Mouse (Mus musculus) naive thymus-derived CD4-positive, alpha-beta T cell, adult 2 months (primary cell): ENCODE results near the gene Ruvbl1.

Source experiments
- DNase-seq: peaks from one replicate; pipeline ENCODE4 v3.0.0-alpha.2; 2011; ENCODE audit warnings: low read depth

Ruvbl1 gene

DNA sequence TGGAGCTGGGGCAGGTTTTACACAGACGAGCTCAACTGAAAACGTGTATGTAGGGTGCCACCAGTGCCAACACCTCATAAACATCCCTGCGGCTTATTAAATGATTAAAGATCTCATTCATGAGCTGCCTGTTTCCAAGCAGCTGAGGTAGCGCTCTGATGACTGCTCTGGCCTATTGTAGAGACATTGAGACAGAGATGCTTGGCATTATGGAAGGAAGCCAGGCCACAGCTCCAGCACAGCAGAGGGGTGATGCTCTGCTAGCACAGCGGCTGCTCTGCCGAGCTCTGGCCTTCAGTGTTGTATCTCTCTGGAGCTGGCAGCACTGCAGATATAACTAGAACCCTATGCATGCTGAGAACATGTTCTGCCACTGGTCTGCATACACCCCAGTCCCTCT is 28.5 kb downstream of the Ruvbl1 start:
- DNase-seq: no peak

DNA sequence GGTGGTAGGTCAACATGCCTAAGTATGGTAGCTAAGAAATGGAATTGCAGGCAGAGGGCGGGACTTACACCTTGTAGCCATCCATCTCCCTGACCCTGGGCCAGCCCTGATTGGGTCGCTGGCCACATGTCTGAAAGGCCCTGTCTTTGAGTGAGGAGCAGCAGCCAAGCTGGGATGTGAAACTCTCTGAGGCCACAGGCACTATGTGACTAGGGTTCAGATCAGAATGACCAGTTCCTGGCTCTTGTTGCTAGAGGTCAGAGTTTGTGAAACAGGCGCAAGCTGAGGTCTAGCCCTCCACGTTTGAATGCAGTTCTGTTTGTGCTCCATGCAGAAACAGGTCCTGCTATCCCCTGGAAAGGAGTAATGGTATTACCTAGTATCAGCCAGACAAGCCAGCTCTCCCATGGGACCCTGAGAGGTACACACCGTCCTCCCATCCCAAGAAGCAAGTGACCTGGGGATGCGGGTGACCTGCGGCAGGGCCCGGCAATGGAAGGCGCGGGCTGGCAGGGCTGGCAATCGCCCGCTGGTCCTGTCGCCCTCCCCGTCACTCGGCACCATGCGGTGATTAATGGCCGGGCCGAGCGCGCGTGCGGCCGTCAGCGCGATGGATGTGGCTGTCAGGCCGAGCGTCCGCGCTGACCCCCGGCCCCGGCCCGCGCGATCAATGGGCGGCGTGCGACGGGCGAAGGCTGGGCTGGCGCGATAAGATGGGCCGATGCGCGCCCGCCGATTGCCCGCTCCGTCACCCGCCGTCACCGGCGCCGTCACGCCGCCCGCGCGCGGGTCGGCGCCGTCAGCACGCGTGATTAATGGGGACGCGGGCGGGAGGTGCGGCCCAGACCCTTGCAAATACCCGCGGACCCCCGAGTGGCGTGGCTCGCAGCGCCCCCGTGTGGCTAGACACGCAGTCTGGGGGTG is 34.5 kb downstream of the Ruvbl1 start:
- peak; percentile 42 for DNase-seq

DNA sequence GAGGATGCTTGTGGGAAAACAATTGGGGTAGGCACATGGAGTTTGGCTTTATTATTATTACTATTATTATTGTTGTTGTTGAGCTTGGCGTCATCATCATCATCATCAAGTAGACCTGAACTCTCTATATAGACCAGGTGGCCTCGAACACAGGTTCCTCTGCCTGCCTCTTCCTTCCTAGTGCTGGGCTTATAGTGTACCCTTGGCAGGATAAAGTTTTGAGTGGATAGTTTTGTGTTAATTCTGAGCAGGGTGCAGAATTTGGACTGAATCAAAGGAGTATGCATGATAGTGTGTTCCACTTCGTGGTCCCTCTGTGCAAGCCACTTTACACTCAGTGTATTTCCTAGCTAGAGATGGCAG is 35.2 kb downstream of the Ruvbl1 start:
- DNase-seq: no peak

DNA sequence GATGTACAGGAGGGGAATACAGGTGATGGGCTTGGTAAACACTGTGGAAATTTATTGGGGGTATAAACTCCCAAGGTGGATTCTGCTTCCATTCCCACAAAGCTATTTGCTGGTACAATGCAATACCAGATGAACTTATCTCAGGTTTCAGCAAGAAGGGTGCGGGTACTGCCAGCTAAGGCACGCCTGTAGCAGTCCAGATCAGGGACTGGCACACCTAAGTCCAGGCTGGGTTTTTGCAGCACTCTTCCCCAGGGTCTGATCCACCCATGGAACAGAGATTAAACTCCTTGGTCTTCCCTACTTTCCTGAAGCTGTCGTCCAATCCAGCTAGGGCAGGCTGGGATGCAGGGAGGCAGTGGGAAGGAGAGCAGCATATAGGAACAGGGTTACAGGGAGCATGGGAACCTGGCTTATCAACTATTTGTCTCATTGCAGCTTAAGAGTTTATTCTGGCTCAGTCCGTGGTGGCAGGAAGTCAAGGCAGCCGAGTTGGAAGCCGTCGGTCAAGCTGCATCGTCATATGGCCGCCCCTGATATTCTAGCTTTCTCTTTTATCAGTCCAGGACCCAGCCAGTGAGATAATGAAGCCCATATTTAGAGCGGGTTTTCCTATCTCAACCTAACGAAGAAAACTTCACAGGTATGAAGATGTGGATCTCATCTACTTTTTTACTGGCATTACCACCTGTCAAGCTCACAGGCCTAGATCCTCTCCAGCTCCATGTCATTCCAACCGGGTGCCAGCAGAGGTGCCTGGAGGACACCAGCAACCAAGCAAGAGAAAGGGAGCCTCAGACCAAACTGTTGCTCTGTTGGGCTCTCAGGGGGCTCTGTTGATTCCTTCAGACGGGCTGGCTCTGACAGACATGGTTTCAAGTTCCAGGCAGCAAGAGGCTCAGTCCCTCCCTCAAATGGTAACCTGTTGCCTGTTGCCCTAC is 37.1 kb downstream of the Ruvbl1 start:
- no peak for DNase-seq

DNA sequence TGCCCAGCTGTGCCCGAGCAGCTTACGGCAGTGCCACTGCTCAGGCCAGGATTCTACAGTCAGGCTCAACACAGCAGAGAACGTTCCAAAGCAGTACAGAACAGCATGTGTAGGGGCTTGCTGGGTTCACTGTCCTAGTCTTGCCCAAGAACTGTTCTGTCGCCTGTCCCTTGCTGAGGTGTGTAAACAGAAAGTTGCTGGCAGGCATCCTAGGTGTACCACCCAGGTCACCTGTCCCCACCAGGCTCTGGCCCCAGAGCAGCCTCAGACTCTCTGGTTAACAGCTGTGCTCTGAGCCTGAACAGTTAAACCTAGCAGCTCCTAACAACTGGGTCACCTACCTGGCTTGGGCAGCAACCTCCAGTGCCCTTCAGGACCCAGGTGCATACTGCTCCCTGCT is 37.8 kb downstream of the Ruvbl1 start:
- DNase-seq: no peak

DNA sequence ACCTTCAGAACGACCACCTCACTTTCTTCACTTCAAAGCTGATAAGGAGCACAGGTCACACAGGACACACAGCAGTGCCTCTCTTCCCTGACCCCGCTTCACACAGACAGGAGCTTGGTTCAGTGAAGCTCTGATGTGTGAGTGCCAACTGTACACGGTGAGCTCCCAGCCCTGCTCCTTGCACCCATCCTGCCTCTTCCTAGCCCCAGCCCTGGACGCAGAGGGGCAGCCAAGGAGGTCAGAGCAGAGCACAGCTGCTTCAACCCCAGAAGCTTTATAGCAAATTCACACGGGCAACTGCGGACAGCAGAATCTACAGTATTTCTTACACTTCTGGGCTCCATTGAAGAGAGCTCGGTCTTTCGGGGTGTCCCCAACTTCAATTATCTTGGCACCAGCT is 48.8 kb downstream of the Ruvbl1 start:
- DNase-seq: no peak

DNA sequence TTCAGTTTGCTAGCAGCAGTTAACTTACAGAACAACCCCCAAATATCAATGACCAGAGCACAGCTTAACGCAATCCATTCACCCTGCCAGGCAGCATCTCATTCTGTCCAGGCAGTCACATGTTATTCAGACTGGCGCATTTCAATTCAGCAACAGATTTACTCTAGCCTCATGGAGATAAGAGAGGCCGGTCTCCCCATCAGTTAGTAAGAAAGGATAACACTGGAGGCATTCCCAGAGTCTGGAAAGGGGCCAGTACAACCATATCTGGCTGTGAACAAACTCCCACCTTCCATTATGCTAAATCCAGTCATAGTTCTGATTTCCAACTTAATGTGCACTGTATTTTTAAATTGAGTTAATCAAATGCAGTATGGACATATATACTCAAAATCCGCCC is 49.3 kb downstream of the Ruvbl1 start:
- no peak for DNase-seq

DNA sequence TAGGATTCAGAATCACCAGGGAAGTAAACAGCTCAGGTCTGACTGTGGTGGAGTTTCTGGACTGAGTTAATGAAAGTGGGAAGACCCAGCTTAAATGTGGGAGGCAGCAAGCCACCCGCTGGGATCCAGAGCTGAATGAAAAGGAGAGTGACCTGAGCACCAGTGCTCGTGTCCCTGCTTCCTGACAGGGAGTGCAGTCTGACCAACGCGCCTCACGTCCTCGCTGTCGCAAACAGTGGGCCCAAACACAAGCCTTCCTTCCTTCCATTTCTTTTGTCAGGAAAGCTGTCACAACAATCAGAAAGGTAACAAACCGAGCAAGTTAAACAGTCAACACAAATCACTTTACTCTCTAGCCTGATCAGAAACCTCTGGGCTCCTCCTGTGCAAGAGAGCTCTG is 50.8 kb downstream of the Ruvbl1 start:
- DNase-seq: no peak

DNA sequence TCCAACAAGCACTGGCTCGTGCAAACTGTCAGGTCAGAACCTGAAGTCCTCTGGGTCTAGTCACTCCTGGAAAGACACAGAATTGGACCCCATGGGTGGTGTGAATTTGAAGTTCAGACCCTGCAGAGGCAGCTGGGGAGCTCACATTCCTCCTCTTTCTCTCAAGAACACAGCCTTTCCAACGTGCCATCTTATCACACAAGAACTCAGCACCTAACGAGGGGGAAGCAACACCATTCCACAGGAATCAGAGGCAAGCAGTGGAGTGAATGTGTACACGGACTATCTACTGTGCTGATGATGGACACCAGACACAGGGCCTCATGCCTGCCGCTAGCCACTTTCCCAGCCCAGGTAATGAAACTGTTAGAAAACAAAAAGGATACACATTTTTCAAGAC is 51.5 kb downstream of the Ruvbl1 start:
- DNase-seq: no peak

DNA sequence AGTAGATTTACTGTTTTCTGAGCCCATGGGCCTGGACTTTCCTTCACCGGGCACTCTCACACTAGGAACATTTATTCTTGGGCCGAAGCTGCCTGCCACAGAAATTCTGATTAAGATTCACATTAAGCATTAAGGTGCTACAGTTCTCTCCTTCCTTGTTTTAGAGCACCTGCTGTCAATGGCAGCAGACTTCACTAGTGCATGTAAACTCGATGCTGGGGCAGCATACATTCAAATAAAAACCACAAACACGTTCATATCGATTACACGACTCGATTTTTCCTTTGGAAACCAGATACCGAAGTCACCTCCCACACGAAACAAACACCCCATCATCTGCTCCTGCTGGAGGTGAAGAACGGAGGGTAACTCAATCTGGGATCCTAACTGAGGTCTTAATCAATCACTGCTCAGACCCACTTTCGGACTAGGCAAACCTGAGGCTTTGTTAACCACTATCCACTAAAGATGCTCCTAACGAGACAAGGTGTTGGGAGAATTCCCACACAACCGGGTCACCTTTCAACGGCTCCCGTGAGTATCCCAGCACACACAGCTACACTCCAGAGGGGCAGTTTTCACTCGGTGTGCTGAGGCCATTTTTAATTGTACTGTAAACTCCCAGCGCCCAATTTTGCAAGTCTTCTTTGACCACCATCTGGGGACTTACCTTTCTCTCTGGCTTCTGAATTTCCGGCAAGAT is 52.6 kb downstream of the Ruvbl1 start:
- peak; percentile 36 for DNase-seq

DNA sequence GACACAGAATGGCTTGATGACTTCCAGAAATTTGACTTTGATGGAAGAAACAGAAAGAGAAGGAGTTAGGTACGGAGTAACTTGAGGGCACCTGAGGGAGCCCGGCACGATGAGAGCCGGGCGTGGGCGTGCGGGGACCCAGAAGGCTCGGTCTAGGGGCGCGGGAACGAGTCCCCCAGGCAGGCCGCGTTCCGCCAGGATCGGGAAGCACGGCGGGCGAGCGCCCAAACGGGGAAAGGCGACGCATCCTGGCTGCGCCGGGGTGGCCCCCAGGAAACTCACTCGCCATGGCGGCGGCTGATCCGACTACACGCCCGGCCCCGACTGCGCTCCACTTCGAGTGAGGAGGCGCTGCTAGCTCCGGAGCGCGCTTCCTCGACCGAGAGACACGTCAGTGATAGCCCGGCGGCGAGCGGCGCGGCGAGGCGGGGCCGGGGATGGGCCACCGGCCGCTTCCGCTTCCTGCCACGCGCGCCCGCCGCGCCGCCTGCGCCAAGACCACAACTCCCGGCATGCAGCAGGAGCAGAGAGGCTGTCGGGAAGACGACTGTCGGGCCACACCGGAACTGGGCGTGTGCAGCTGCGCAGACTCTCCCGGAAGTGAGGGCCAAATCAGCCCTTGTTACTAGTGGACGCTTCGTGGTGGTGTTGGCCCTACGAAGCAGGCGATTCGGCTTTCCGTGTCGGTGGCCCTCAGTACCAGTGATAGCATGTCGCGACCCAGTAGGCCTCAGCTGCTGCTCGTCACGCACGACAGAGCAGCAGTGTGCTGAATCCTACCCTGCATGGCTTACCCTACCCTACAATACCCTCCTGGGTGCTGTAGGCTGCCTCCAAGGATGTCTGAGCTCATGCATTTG is 53.4 kb downstream of the Ruvbl1 start, which contains the start of gene Sec61a1:
TSS of gene Sec61a1 (minus strand) at position 502 of the 860 bp plus-strand sequence.
- DNase-seq: peak; percentile 95

DNA sequence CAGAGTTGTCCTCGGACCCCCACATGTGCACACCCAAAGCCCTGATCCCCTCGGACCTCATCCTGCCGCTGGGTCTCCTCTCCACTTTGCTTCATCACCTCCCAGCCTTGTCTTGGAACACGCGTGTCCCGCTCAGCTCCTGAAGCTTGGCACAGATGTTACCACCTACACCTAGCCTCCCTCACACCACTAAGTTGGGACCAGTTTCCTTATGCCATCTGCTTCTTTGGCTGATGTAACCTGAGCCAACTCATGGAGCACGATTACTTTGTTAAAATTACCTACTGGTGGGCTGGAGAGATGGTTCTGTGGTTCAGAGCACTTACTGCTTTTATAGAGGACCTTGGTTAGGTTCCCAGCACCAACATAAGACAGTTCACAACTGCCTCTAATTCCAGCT is 56.6 kb downstream of the Ruvbl1 start:
- DNase-seq: no peak

DNA sequence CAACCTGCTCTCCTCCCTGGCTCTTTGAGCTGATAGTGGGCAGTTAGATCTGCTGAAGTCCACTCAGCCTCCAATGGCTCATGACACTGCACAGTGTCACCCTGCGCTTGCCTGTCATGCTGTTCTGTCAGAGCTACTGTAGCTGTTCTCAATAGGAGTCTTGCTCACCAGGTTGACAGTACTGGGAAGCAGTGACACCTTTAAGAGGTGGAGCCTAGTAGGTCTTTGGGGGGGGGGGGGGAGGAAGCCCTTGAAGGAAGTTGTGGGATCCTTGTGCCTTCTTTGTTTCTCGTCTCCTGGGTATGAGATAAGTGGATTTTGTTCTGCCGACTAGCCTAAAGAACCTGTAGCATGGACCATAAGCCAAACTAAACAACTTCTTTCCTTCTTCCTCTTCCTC is 57.4 kb downstream of the Ruvbl1 start:
- DNase-seq: peak; percentile 69

DNA sequence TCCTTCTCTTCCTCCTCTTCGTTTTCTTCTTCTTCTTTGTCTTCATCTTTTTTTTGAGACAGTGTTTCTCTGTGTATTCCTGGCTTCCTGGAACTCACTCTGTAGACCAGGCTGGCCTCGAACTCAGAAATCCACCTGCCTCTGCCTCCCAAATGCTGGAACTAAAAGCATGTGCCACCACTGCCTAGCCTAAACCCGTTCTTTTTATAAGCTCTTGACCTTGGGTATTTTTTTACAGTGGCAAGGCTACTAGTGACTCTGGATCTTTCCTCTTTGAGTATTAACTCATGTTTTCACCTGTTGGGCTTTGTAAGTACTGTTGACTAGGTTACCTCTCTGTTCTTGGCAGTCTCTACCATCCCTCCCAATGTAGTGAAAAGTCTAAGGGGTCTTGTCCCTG is 57.8 kb downstream of the Ruvbl1 start:
- DNase-seq: no peak

DNA sequence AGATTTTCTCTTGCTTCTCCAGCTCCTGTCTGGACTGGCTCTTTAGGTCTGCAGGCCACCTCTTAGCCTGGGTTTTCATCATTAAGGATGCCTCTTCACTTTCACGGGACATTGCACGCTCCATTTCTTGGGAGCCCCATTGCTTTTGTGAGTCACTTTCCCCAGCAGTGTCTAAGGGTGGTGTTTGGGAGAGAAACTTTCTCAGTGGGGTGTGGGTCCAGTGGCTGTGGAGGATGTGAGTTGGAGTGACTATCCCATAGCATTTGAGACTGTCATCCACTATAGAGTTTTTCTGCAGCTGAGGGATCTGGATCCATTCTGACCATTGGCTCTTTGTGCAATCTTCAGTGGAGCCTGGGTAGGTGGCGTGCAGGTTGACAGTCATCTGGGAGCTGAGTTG is 58.2 kb downstream of the Ruvbl1 start:
- no peak for DNase-seq

DNA sequence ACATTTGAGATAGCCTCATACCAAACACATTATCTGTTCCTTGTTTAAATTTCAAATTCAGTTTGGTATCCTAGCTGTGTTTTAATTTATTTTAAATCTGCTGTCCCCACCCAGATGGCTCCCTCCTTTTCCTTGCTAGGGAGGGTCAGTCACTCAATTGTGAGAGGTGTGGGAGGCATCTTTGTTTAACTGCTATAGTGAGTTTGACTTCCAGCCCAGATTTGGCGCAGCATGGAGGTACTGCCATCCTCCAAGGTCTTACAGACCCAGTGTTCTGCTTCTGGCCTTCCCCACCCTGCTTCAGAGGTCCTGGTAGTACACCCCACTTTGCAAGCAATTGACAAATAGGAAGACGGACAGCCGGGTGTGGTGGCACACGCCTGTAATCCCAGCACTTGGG is 58.8 kb downstream of the Ruvbl1 start:
- no peak for DNase-seq

DNA sequence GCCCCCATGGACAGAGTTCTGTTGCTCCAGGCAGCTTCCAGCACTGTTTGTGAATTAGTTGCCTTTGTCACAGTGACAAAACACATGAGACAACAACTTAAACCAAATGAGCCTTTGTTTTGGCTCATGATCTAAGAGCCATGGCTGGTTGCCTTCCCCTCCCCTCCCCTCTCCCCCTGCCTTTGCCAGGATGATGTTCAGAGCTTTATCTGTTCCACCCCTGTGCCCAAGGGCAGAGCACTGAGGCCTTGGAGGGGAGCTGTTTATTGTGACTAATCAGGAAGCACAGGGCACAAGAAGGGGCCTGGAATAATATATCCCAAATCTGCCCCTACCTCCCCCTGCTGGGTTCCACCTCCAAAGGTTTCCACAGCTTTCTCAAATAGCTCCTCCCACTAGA is 65.1 kb downstream of the Ruvbl1 start:
- DNase-seq: no peak

DNA sequence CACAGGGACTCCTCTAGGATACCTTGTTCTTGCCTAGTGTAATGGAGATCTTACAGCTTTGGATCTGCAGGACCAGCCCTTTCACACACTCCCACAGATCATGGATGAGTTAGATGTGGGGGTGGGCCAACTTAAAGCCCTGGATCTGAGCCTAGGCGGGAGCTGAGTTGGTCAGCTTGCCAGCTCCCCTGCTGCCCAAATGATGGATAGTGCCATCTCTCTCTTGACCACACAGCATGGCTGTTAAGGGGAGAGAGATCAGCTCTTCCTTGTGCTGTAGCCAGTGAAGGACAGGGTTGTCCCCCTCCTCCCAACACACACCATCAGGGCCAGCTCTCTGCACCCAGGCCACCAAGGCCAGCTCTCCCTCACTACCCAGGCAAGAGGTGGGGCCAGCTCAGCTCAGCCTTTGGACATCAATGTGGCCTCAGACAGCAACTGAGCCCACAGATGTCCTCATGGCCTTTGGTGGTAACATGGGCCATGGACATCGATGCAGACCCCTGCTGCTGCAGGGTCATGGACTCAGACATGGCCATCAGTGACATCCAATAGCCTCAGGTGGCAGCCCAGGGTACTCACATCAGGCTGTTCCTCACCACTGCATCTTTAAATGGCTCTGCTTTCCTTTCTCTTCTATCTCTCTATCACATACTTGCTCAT is 75.0 kb downstream of the Ruvbl1 start:
- no peak for DNase-seq

DNA sequence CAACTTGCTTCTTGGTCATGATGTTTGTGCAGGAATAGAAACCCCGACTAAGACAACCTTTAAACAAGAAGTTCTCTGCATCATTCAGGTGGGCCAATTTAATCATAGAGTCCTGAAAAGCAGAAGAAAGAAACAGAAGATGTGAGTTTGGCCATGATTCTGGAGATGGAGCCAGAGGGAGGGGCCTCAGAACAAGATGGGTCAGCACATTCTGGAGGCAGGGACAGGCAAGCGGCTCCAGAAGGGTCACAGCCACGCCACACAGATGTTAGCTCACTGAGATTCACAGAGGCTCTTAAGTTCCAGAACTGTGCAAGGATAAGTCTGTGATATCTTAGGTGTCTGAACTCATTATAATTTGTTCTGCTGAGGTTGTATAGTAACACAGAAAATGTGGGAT is 79.0 kb downstream of the Ruvbl1 start:
- no peak for DNase-seq

DNA sequence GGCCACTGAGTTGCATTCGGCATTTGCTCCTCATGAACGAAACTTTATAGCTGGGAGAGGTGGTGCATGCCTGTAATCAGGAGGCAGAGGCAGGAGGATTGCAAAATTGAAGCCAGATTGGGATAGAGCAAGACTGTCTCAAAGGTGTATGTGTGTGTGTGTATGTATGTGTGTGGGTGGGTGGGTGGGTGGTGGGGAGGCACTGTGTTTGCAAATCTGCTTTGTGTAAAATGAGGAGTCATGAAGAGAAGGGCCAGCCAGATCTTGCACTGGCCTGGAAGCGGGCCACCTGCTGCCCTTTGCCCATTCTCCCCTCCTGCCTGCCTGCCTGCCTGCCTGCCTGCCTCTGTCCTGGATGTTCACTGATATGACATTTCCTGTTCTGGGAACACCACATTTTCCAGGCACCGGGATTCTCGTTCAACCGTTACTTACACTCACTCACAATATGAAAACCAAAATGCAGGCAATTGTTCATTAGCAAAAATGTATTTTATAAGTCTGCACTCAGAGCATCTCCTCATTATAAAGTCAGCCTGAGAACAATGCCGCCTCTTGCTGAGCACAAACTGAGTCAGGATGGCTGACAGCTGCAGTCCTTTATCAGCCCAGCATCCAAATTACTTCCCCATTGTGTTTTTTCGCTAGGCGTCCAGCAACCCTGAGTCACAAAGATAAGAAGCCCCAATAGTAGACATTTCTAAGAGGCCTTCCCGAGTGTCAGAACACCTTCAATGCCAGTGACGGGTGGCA is 79.6 kb downstream of the Ruvbl1 start:
- DNase-seq: no peak
